Mouse (Mus musculus) MEL (cell line): Measurements from ENCODE around the gene 5730507C01Rik. TPM values are rescaled to one million over a fixed set of nuclear protein-coding genes. Genes with fewer than 3 reads are reported as not detected.
"Not testable (repeated sequence)": the region's sequence is repeated elsewhere in the genome, so short reads cannot be mapped to it uniquely, and the experiment has no call there.

Source experiments
- DNase-seq: peaks from one replicate; pipeline ENCODE4 v3.0.0; 2011; ENCODE audit warnings: low read depth, low spot score
- H3K27ac ChIP-seq: 2 replicates; pipeline ENCODE4 v1.5.1; 2012; ENCODE audit warnings: low read depth, mild to moderate bottlenecking, control low read depth, low read length, moderate library complexity; ENCODE audit not compliant: control insufficient read depth
- H3K27me3 ChIP-seq, 2 experiments: fragments of 150-350 bp in 1 of 2; sonication (generic) in 1 of 2; 2 replicates each; pipeline ENCODE4 v1.6.1; 2012; ENCODE audit warnings: low read length in 2 of 2, mild to moderate bottlenecking in 2 of 2, improper control_type of control experiment in 1 of 2, moderate library complexity in 1 of 2; ENCODE audit not compliant: insufficient read depth in 2 of 2, control insufficient read depth in 1 of 2
- H3K36me3 ChIP-seq, 2 experiments: 2 replicates each; pipeline ENCODE4 v1.6.1; 2012 to 2014; ENCODE audit warnings: low read length in 2 of 2, improper control_type of control experiment in 1 of 2, inconsistent platforms in 1 of 2, mild to moderate bottlenecking in 1 of 2; ENCODE audit not compliant: insufficient read depth in 2 of 2, control insufficient read depth in 1 of 2
- H3K4me1 ChIP-seq, 2 experiments: fragments of 150-350 bp in 1 of 2; sonication (generic) in 1 of 2; 2 replicates each; pipeline ENCODE4 v1.6.1; 2012; ENCODE audit warnings: low read length in 2 of 2, improper control_type of control experiment in 1 of 2, mild to moderate bottlenecking in 1 of 2; ENCODE audit not compliant: insufficient read depth in 2 of 2, control insufficient read depth in 1 of 2
- H3K4me3 ChIP-seq, 2 experiments: fragments of 150-350 bp in 1 of 2; sonication (generic) in 1 of 2; 2 replicates each; pipeline ENCODE4 v1.5.1; 2012; ENCODE audit warnings: low read depth in 2 of 2, low read length in 2 of 2, mild to moderate bottlenecking in 2 of 2, moderate library complexity in 2 of 2, control low read depth in 1 of 2, improper control_type of control experiment in 1 of 2; ENCODE audit not compliant: control insufficient read depth in 1 of 2, insufficient read depth in 1 of 2
- H3K79me2 ChIP-seq: 2 replicates; pipeline ENCODE4 v1.6.1; 2012; ENCODE audit warnings: mild to moderate bottlenecking, low read length, moderate library complexity; ENCODE audit not compliant: control insufficient read depth, poor library complexity, insufficient read depth
- H3K9ac ChIP-seq: 2 replicates; pipeline ENCODE4 v1.6.1; 2012; ENCODE audit warnings: low read depth, mild to moderate bottlenecking, control low read depth, low read length, moderate library complexity; ENCODE audit not compliant: control insufficient read depth, poor library complexity, severe bottlenecking
- H3K9me3 ChIP-seq: fragments of 150-350 bp; sonication (generic); replicated peaks from 2 replicates; pipeline ENCODE4 v1.6.1; 2012; ENCODE audit warnings: mild to moderate bottlenecking, low read length, improper control_type of control experiment, moderate library complexity; ENCODE audit not compliant: insufficient read depth
- BHLHE40 ChIP-seq: IDR thresholded peaks from 2 replicates; pipeline ENCODE4 v1.6.1; 2012; ENCODE audit warnings: low read depth, mild to moderate bottlenecking, inconsistent platforms, low read length, improper control_type of control experiment, borderline replicate concordance
- CHD2 ChIP-seq: IDR thresholded peaks from 2 replicates; pipeline ENCODE4 v1.6.1; 2011; ENCODE audit warnings: low read length, improper control_type of control experiment
- CTCF ChIP-seq, 3 experiments: IDR thresholded peaks in 2 of 3; conservative IDR thresholded peaks in 1 of 3; 2 replicates each; pipeline ENCODE4 v1.5.1; 2011 to 2012; ENCODE audit warnings: low read length in 3 of 3, low read depth in 2 of 3, mild to moderate bottlenecking in 2 of 3, improper control_type of control experiment in 1 of 3, inconsistent platforms in 1 of 3, mixed read lengths in 1 of 3, moderate library complexity in 1 of 3; ENCODE audit not compliant: control insufficient read depth in 1 of 3, insufficient read depth in 1 of 3, poor library complexity in 1 of 3, severe bottlenecking in 1 of 3
- ELF1 ChIP-seq: IDR thresholded peaks from 2 replicates; pipeline ENCODE4 v1.6.1; 2014; ENCODE audit warnings: low read depth, mild to moderate bottlenecking, inconsistent platforms, low read length, improper control_type of control experiment, moderate library complexity
- ETS1 ChIP-seq: IDR thresholded peaks from 2 replicates; pipeline ENCODE4 v1.6.1; 2012; ENCODE audit warnings: low read depth, mild to moderate bottlenecking, inconsistent platforms, low read length, improper control_type of control experiment, moderate library complexity
- KAT2A ChIP-seq: conservative IDR thresholded peaks from 2 replicates; pipeline ENCODE4 v1.6.1; 2012; ENCODE audit warnings: low read depth, low read length, improper control_type of control experiment, inconsistent platforms
- NRF1 ChIP-seq: IDR thresholded peaks from 2 replicates; pipeline ENCODE4 v1.6.1; 2014; ENCODE audit warnings: low read depth, mild to moderate bottlenecking, inconsistent platforms, low read length, improper control_type of control experiment, moderate library complexity; ENCODE audit not compliant: poor library complexity, insufficient read depth, severe bottlenecking
- POLR2AphosphoS2 ChIP-seq: IDR thresholded peaks from 2 replicates; pipeline ENCODE4 v1.6.1; 2011; ENCODE audit warnings: low read length, improper control_type of control experiment
- RCOR1 ChIP-seq: IDR thresholded peaks from 2 replicates; pipeline ENCODE4 v1.6.1; 2012; ENCODE audit warnings: low read depth, mild to moderate bottlenecking, inconsistent platforms, low read length, improper control_type of control experiment
- TBP ChIP-seq: IDR thresholded peaks from 2 replicates; pipeline ENCODE4 v1.8.0; 2011; ENCODE audit warnings: low read depth, low read length, improper control_type of control experiment
- UBTF ChIP-seq: IDR thresholded peaks from 2 replicates; pipeline ENCODE4 v1.6.1; 2012; ENCODE audit warnings: low read depth, mild to moderate bottlenecking, inconsistent platforms, low read length, improper control_type of control experiment, moderate library complexity, borderline replicate concordance; ENCODE audit not compliant: insufficient read depth
- ZMIZ1 ChIP-seq: IDR thresholded peaks from 2 replicates; pipeline ENCODE4 v1.6.1; 2012; ENCODE audit warnings: low read depth, mild to moderate bottlenecking, inconsistent platforms, low read length, improper control_type of control experiment, moderate library complexity
- polyA plus RNA-seq, 2 experiments: library from polyadenylated mRNA; stranded (reverse) in 1 of 2; unstranded in 1 of 2; fragments of >175 nt in 1 of 2; fragments of >200 nt in 1 of 2; gene quantifications; 2 replicates each; pipeline versions ENCODE4 v1.2.1 to v1.2.4; 2012; ENCODE audit warnings: low replicate concordance in 2 of 2, low read depth in 1 of 2; ENCODE audit not compliant: insufficient read length in 2 of 2, insufficient read depth in 1 of 2, missing spikeins in 1 of 2
- total RNA-seq: library from RNA; depleted of rRNA; stranded (reverse); fragments of 300-350 nt; gene quantifications from 2 replicates; pipeline ENCODE4 v1.2.3, GENCODE M21; 2012; rRNA removed

5730507C01Rik gene
- total RNA-seq (not detected in 2 replicates), polyA plus RNA-seq (not detected)

GRCm38 (mm10) chr12:18514171-18514570, at the start of gene 5730507C01Rik:
Gene 5730507C01Rik, plus strand, starts transcription at chr12:18514510.
- Histone ChIP-seq H3K4me1 (no peaks in the 10 kb centered on the region), H3K27me3 (no peaks in the 10 kb centered on the region), H3K36me3 (no peaks in the 10 kb centered on the region), H3K79me2 (no peaks in the 10 kb centered on the region), H3K9me3 (no peaks in the 10 kb centered on the region), H3K9ac (no peak within 1 kb of the TSS), H3K27ac (no peak within 1 kb of the TSS), H3K4me3 (no peak within 1 kb of the TSS)
- TF ChIP-seq CTCF (IDR thresholded peaks at IDR 0.05 in 2 of 3, conservative IDR thresholded peaks at IDR 0.05 in 1 of 3; ENCODE audit: control insufficient read depth in 1 of 3, insufficient read depth in 1 of 3, low read depth in 2 of 3, low read length in 3 of 3, poor library complexity in 1 of 3, severe bottlenecking in 1 of 3) = no peak
- no peak for TF ChIP-seq RCOR1
- no peak for TF ChIP-seq ZMIZ1
- no peak for TF ChIP-seq UBTF
- TF ChIP-seq ETS1 = no peak
- TF ChIP-seq BHLHE40 = no peak
- TF ChIP-seq TBP = no peak
- TF ChIP-seq KAT2A = no peak
- TF ChIP-seq POLR2AphosphoS2 = no peak
- no peak for TF ChIP-seq NRF1
- TF ChIP-seq ELF1 = no peak
- no peak for TF ChIP-seq CHD2
- DNase-seq = no peak

GRCm38 (mm10) chr12:18514616-18515015, 306 bp downstream of the 5730507C01Rik start:
- H3K9ac ChIP-seq, DNase-seq, H3K4me3 ChIP-seq: not testable (repeated sequence)

GRCm38 (mm10) chr12:18515077-18515476, 767 bp downstream of the 5730507C01Rik start:
- not testable (repeated sequence) for DNase-seq, H3K4me1 ChIP-seq, H3K79me2 ChIP-seq, H3K9ac ChIP-seq, H3K9me3 ChIP-seq, H3K4me3 ChIP-seq, H3K27me3 ChIP-seq, H3K27ac ChIP-seq, H3K36me3 ChIP-seq

More at GRCm38 (mm10) chr12:18514616-18515015, 306 bp downstream of the 5730507C01Rik start:
- not testable (repeated sequence) for H3K27me3 ChIP-seq, H3K36me3 ChIP-seq, H3K79me2 ChIP-seq, H3K9me3 ChIP-seq, H3K4me1 ChIP-seq, H3K27ac ChIP-seq
